Mouse (Mus musculus) hindbrain, postnatal 0 days (tissue): Measurements from ENCODE around the gene Rab34. TPM values are rescaled to one million over a fixed set of nuclear protein-coding genes. Genes with fewer than 3 reads are reported as not detected.

Experiments
- ATAC-seq: fragments of 200-750 bp; cut with Nextera tagmentation; 2 replicates; pipeline ENCODE4 v1.8.0; 2017; ENCODE audit warnings: mild to moderate bottlenecking, moderate TSS enrichment, moderate library complexity
- DNase-seq: peaks from one replicate; pipeline ENCODE4 v3.0.0-alpha.2; 2015; ENCODE audit warnings: low spot score
- H3K27ac ChIP-seq: fragments of 300-500 bp; sonication (generic); 2 replicates; pipeline ENCODE4 v1.5.1; 2014; ENCODE audit warnings: mild to moderate bottlenecking
- H3K27me3 ChIP-seq: fragments of 300-500 bp; sonication (generic); 2 replicates; pipeline ENCODE4 v1.6.1; 2014; ENCODE audit warnings: low read length, mixed read lengths; ENCODE audit not compliant: insufficient read depth
- H3K36me3 ChIP-seq: fragments of 300-500 bp; sonication (generic); 2 replicates; pipeline ENCODE4 v1.6.1; 2014; ENCODE audit warnings: low read length, mixed read lengths; ENCODE audit not compliant: insufficient read depth
- H3K4me1 ChIP-seq: fragments of 300-500 bp; sonication (generic); 2 replicates; pipeline ENCODE4 v1.6.1; 2014; ENCODE audit warnings: antibody characterized with exemption, low read length, mixed read lengths; ENCODE audit not compliant: insufficient read depth
- H3K4me2 ChIP-seq: fragments of 300-500 bp; sonication (generic); 2 replicates; pipeline ENCODE4 v1.6.1; 2014; ENCODE audit warnings: low read depth, mild to moderate bottlenecking, low read length, moderate library complexity, mixed read lengths
- H3K4me3 ChIP-seq: fragments of 300-500 bp; sonication (generic); 2 replicates; pipeline ENCODE4 v1.5.1; 2014; ENCODE audit warnings: low read length
- H3K9ac ChIP-seq: fragments of 300-500 bp; sonication (generic); replicated peaks from 2 replicates; pipeline ENCODE4 v1.6.1; 2014; ENCODE audit warnings: mild to moderate bottlenecking, low read length, moderate library complexity, mixed read lengths
- H3K9me3 ChIP-seq: fragments of 300-500 bp; sonication (generic); 2 replicates; pipeline ENCODE4 v1.6.1; 2016; ENCODE audit warnings: low read length, mixed read lengths
- CTCF ChIP-seq: IDR thresholded peaks from 2 replicates; pipeline ENCODE4 v1.5.1; 2016; ENCODE audit warnings: antibody characterized with exemption, control low read depth, low read depth
- WGBS: fragments of 180-500 bp; shearing (Covaris S2); extraction: QIAGEN DNeasy Blood & Tissue Kit; methylation state at CpG from one replicate; pipeline ENCODE4 v1.1.7; 2014; 5-methylcytosine and 5-hydroxymethylcytosine counted together
- polyA plus RNA-seq: library from polyadenylated mRNA; unstranded; fragments of >200 nt; fragmentation: Nextera tagmentation; extraction: Ambion mirVana; gene quantifications from 2 replicates; pipeline ENCODE4 v1.2.1, GENCODE M21; 2015
- total RNA-seq: library from RNA; depleted of rRNA; stranded (reverse); fragments of >200 nt; gene quantifications from 2 replicates; pipeline ENCODE4 v1.2.3, GENCODE M21; 2014

Gene Rab34
- total and polyA plus RNA-seq, 2 experiments from 2014 or later, result 63.5 to 96.4 TPM

DNA sequence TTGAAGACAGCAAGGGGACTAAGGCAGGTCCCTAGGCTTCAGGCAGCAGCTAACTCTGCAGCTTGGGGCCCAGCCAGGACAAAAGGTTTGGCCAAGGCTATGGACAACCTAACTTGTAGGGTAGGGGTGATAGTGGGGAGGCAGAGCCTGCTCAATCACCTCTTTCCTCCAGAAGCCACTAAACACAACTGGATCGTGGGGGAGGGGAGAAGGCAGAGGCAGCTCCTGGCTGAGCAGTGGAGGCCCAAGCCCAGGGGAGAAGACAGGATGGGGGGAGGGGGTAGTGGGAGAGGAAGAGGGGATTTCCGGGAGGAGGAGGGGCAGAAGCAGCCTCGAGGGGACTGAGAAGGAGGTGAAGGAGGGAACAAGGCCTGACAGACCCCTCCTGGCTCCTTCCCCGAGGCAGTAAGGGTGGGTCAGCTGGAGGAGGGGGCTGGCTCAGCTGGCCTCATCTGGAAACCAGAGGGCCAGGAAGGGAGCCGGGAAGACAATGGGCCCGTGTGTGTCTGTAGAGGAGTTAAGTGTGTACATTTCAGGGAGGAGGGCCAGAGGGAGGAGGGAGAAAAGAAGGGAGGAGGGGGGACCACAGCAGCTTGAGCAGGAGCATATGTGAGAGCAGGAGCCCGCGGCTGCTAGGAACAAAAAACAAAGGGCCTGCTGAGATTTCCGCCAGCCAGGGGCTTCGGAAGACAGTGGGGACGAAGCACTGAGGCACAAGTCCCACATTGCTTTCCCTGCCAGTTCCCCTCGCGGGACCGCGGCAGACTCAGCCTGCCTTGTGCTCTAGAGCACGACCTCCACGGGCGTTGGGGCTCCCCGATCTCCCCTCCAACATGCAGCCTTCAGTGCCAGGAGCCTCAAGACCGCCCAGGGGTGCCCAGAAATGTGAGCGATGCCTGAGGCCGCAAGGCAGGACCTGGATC is 24.3 kb upstream of the Rab34 start:
- Histone ChIP-seq H3K9me3 (no peaks in the 10 kb centered on the region), H3K4me1 (peaks cover 19% of the 10 kb centered on the region), H3K27ac (peak overlapping the region; percentile 98), H3K4me2 (peak overlapping the region; percentile 82), H3K27me3 (no peaks in the 10 kb centered on the region), H3K9ac (peak overlapping the region; percentile 100), H3K4me3 (peak overlapping the region; percentile 98), H3K36me3 (peaks cover 18% of the 10 kb centered on the region)
- peak; percentile 49; the same call in 1 of the 2 replicates for ATAC-seq
- WGBS, result under 1% methylated on average over 22 of the region's 22 CpGs
- no peak for TF ChIP-seq CTCF
- peak; percentile 71 for DNase-seq

DNA sequence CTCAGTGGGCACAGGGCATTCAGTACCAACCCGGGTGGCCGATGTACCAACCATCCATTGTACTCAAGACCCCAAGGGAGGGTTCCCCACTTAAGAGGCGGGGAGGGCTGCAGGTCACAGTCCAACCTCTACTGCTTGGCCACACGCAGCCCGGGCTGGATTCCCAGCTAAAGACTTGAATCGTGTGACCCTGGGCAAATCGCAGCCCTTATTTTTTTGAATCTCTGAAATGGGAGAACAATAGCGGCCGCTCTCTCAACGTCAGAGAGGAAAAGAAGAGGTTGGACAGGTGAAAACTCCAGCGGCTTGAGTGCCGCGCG is 23.7 kb upstream of the Rab34 start:
- Histone ChIP-seq H3K4me2 (peak overlapping the region; percentile 82), H3K4me3 (peak overlapping the region; percentile 98), H3K9me3 (no peaks in the 10 kb centered on the region), H3K36me3 (peaks cover 17% of the 10 kb centered on the region), H3K27me3 (no peaks in the 10 kb centered on the region), H3K9ac (peak overlapping the region; percentile 100), H3K4me1 (peaks cover 19% of the 10 kb centered on the region), H3K27ac (peak overlapping the region; percentile 98)
- DNase-seq, result no peak
- no peak for TF ChIP-seq CTCF
- 0 out of 2 replicates have a peak, but pooled peaks have one; percentile 0 for ATAC-seq
- under 1% methylated on average over 14 of the region's 14 CpGs for WGBS

DNA sequence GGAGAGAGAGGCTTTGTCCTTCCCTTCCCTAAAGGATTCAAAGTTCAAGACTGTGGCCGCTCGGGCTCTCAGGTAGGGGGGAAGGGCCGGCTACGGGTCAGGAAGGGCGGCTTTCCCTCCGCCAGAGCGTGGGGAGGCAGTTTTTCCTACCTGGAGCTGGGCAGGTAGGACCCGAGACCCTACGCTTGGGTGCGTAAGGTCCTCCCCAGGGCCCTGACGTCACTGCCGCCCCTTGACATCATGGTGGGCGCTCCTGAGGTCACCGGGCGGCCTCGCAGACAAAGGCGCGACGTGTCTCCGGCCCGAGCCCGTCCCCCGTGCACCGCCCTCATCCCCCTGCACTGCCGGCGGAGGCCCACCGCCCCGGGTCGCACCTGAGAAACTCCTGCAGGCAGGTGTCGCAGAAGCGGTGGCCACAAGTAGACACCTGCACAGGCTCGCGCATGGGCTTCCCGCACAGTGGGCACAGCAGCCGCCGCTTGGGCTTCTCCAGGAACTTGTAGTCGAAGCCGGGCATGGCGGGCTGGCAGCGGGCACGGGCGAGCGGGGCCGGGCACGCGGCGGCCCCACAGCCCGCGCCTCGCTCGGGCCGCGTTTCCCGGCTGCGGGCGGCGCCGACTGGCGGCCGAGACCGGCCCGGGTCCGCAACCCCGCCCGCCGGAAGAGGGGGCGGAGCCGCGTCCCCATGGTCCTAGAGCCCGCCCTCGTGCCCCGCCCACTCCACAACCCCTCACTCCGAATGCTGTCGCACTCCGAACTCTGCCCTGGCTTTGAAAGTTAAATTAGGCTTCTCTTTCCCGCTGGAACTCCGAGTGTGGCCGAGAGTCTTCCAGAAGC is 23.1 kb upstream of the Rab34 start, which contains the start of gene Traf4:
Gene Traf4, minus strand, starts transcription at position 666 of the 837 bp plus-strand sequence.
- under 1% methylated on average over 75 of the region's 78 CpGs for WGBS
- H3K4me2 ChIP-seq, result peak within 1 kb of the TSS; percentile 82

DNA sequence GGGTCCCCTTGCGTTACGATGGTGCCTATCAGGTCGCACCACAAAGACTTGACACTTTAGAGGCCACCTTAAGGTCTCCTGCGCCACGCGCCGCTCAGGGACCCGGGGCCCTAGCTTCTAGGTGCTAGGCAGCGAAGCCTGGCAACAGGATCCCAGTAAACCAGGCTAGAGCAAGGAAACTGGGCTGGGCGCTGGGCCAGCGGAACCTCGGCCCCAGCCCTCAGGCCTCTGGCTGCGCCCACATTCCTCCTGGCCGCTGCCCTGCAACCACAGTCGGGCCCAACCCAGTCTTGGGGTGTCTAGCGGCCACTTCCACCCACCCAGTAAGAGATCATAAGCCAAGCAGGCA is 22.5 kb upstream of the Rab34 start:
- Histone ChIP-seq H3K27me3 (no peaks in the 10 kb centered on the region), H3K36me3 (peaks cover 5% of the 10 kb centered on the region), H3K27ac (peak overlapping the region; percentile 98), H3K4me2 (peak overlapping the region; percentile 82), H3K4me1 (peaks cover 19% of the 10 kb centered on the region), H3K9me3 (no peaks in the 10 kb centered on the region), H3K9ac (peak overlapping the region; percentile 100), H3K4me3 (peak overlapping the region; percentile 98)
- no peak for TF ChIP-seq CTCF
- ATAC-seq, result peak; percentile 25
- 2% methylated on average over 16 of the region's 16 CpGs for WGBS
- peak; percentile 67 for DNase-seq

More for the DNA sequence above, 23.1 kb upstream of the Rab34 start, which contains the start of gene Traf4:
- Histone ChIP-seq H3K4me1 (peaks cover 19% of the 10 kb centered on the region), H3K27ac (peak within 1 kb of the TSS; percentile 98), H3K4me3 (peak within 1 kb of the TSS; percentile 98), H3K27me3 (no peaks in the 10 kb centered on the region), H3K9me3 (no peaks in the 10 kb centered on the region), H3K36me3 (peaks cover 11% of the 10 kb centered on the region), H3K9ac (peak within 1 kb of the TSS; percentile 100)
- DNase-seq (peak; percentile 94), ATAC-seq (peak; percentile 87)
- no peak for TF ChIP-seq CTCF

DNA sequence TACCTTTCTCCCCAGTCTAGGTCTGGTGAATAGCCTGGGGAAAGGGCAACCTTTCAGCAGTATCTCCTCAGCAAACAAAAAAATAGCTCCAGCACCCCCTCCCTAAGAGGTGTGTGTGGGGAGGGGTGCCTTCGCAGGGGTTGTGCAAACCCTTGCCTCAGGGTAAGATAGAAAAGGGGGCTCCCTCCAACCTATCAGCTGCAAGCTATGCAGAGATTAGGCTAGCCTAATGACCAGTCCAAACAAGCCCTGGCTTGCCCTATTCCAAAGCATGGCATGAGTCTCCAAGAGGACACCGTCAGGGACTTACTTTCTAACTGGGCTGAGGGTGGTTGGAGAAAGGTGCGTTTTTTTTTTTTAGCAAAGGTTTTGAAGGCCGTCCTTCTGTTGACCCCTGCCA is 22.1 kb upstream of the Rab34 start:
- ATAC-seq (no peak), DNase-seq (no peak)
- WGBS, result 55% methylated on average over 4 of the region's 4 CpGs
- peak overlapping the region; percentile 98 for H3K4me3 ChIP-seq
- H3K4me1 ChIP-seq, result peaks cover 19% of the 10 kb centered on the region
- no peak for TF ChIP-seq CTCF
- no peaks in the 10 kb centered on the region for H3K27me3 ChIP-seq
- peaks cover under 1% of the 10 kb centered on the region; the same call in 1 of the 2 replicates for H3K36me3 ChIP-seq
- no peaks in the 10 kb centered on the region for H3K9me3 ChIP-seq
- peak overlapping the region; percentile 100 for H3K9ac ChIP-seq
- peak overlapping the region; percentile 98 for H3K27ac ChIP-seq
- H3K4me2 ChIP-seq, result peak overlapping the region; percentile 82

DNA sequence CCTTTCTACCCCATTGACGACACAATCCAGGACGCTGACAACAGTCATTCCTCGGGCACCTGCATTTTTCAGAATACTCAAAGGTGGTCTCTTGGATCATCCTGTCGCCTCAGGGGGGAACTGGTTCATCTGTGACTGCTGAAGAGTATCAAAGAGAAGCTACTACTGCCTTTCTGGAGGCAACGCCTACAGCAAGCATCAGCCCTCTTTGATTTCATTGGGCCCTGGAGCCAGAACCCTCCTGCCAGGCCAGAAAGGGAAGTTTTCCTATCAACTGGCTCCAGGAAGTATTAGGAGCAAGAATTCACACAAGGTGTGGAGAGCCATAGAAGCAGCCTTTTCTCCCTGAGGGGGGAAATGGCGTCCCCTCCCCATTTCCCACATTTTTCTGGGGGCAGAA is 21.6 kb upstream of the Rab34 start:
- Histone ChIP-seq H3K27me3 (no peaks in the 10 kb centered on the region), H3K36me3 (no peaks in the 10 kb centered on the region), H3K9ac (no peak overlapping the region), H3K4me1 (peaks cover 19% of the 10 kb centered on the region), H3K4me2 (no peak overlapping the region), H3K9me3 (no peaks in the 10 kb centered on the region), H3K27ac (peak overlapping the region; percentile 98; the same call in 1 of the 2 replicates), H3K4me3 (no peak overlapping the region)
- WGBS, result 79% methylated on average over 6 of the region's 6 CpGs
- ATAC-seq, result no peak
- DNase-seq, result no peak
- TF ChIP-seq CTCF, result no peak
